Mouse (Mus musculus) ES-E14 (cell line): Measurements from ENCODE around the gene Repin1. TPM values are rescaled to one million over a fixed set of nuclear protein-coding genes. Genes with fewer than 3 reads are reported as not detected.

Experiments
- DNase-seq: peaks from one replicate; pipeline ENCODE4 v3.0.0-alpha.2; 2013; ENCODE audit warnings: low read depth, low spot score
- H3K27ac ChIP-seq: 2 replicates; pipeline ENCODE4 v1.5.1; 2012; ENCODE audit warnings: low read depth, mild to moderate bottlenecking, low read length, moderate library complexity, mixed read lengths; ENCODE audit not compliant: poor library complexity, insufficient read depth, severe bottlenecking
- H3K36me3 ChIP-seq: 2 replicates; pipeline ENCODE4 v1.6.1; 2012; ENCODE audit warnings: mild to moderate bottlenecking, low read length, moderate library complexity, mixed read lengths; ENCODE audit not compliant: control insufficient read depth, poor library complexity, insufficient read depth, severe bottlenecking
- H3K4me1 ChIP-seq, 2 experiments: fragments of 150-350 bp in 1 of 2; sonication (generic) in 1 of 2; 2 replicates each; pipeline ENCODE4 v1.6.1; 2012; ENCODE audit warnings: low read length in 2 of 2, mild to moderate bottlenecking in 1 of 2, mixed read lengths in 1 of 2; ENCODE audit not compliant: control insufficient read depth in 2 of 2, insufficient read depth in 2 of 2, poor library complexity in 1 of 2
- H3K4me3 ChIP-seq, 2 experiments: fragments of 150-350 bp in 1 of 2; sonication (generic) in 1 of 2; 2 replicates each; pipeline ENCODE4 v1.5.1; 2012; ENCODE audit warnings: low read length in 2 of 2, low read depth in 1 of 2, mild to moderate bottlenecking in 1 of 2, mixed read lengths in 1 of 2; ENCODE audit not compliant: insufficient read depth in 1 of 2, poor library complexity in 1 of 2, severe bottlenecking in 1 of 2
- H3K9ac ChIP-seq: 2 replicates; pipeline ENCODE4 v1.6.1; 2012; ENCODE audit warnings: low read depth, mild to moderate bottlenecking, low read length, mixed read lengths; ENCODE audit not compliant: poor library complexity, insufficient read depth, severe bottlenecking
- H3K9me3 ChIP-seq: fragments of 150-350 bp; sonication (generic); 2 replicates; pipeline ENCODE4 v1.6.1; 2012; ENCODE audit warnings: low read depth, mild to moderate bottlenecking, low read length; ENCODE audit not compliant: control insufficient read depth, insufficient read depth
- CHD2 ChIP-seq: IDR thresholded peaks from 2 replicates; pipeline ENCODE4 v1.6.1; 2014; ENCODE audit warnings: mild to moderate bottlenecking, low read depth, low read length, inconsistent platforms
- HCFC1 ChIP-seq: IDR thresholded peaks from 2 replicates; pipeline ENCODE4 v1.6.1; 2012; ENCODE audit warnings: low read length, inconsistent platforms, borderline replicate concordance; ENCODE audit not compliant: insufficient read depth
- MAFK ChIP-seq: IDR thresholded peaks from 2 replicates; pipeline ENCODE4 v1.6.1; 2014; ENCODE audit warnings: mild to moderate bottlenecking, low read depth, low read length, inconsistent platforms; ENCODE audit not compliant: insufficient read depth
- ZC3H11A ChIP-seq: IDR thresholded peaks from 2 replicates; pipeline ENCODE4 v1.6.1; 2012; ENCODE audit warnings: low read depth, mild to moderate bottlenecking, inconsistent platforms, low read length, borderline replicate concordance
- ZNF384 ChIP-seq: IDR thresholded peaks from 2 replicates; pipeline ENCODE4 v1.6.1; 2012; ENCODE audit warnings: low read depth, low read length, inconsistent platforms
- in situ Hi-C, 2 experiments: fragments of 600-800 bp; cut with MboI; formaldehyde crosslinking; loops; one replicate each; pipeline ENCODE4 v1.15.1; 2025; ENCODE audit warnings: low sequenced_read_pairs in 2 of 2, inconsistent platforms in 1 of 2; ENCODE audit not compliant: unreplicated experiment in 2 of 2
- total RNA-seq: library from RNA; depleted of rRNA; stranded (reverse); fragments of 300-350 nt; gene quantifications from 2 replicates; pipeline ENCODE4 v1.2.3, GENCODE M21; 2012

The Repin1 gene
- total RNA-seq, 1 experiment: 17.4 TPM

DNA sequence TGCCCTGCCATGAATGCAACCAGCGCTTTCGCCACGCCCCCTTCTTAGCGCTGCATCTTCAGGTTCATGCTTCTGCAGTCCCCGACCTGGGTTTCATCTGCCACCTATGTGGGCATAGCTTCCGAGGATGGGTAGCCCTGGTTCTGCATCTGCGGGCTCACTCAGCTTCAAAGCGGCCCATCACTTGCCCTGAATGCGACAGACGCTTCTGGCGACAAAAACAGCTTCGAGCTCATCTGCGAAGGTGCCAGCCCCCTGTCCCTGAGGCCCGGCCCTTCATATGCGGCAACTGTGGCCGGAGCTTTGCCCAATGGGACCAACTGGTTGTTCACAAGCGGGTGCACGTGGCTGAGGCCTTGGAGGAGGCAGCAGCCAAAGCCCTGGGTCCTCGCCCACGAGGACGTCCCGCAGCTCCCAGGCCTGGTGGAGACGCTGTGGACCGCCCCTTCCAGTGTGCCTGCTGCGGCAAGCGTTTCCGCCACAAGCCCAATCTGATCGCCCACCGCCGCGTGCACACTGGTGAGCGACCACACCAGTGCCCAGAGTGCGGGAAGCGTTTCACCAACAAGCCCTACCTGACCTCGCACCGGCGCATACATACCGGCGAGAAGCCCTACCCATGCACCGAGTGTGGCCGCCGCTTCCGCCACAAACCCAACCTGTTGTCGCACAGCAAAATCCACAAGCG lies 3.0 kb downstream of the Repin1 start:
- H3K9ac ChIP-seq: peak overlapping the region; percentile 37; the same call in 1 of the 2 replicates
- TF ChIP-seq MAFK (no peak), HCFC1 (no peak), ZC3H11A (no peak), CHD2 (no peak), ZNF384 (no peak)
- H3K4me1 ChIP-seq: peaks cover 0 to 7% of the 10 kb centered on the region in 2 experiments; a peak in 2 of 4 replicates
- in situ Hi-C loops: no loop called here
- no peak for DNase-seq
- H3K36me3 ChIP-seq: peaks cover 14% of the 10 kb centered on the region; the same call in 1 of the 2 replicates
- peak overlapping the region; percentile 54 to 64 for H3K4me3 ChIP-seq
- H3K27ac ChIP-seq: no peak overlapping the region
- no peaks in the 10 kb centered on the region for H3K9me3 ChIP-seq

DNA sequence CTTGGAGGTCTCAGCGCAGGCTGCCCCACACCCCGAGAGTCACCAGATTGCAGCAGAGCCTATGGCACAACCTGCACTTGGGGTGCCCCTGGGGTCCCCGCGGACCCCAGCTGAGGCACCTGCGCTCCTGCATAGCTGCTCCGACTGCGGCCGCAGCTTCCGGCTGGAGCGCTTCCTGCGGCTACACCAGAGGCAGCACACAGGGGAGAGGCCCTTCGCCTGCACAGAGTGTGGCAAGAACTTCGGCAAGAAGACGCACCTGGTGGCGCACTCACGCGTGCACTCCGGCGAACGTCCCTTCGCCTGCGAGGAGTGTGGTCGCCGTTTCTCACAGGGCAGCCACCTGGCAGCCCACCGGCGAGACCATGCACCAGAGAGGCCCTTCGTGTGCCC lies 3.5 kb downstream of the Repin1 start:
- Histone ChIP-seq H3K36me3 (peaks cover 14% of the 10 kb centered on the region; the same call in 1 of the 2 replicates), H3K27ac (no peak overlapping the region), H3K9ac (peak overlapping the region; percentile 37), H3K9me3 (no peaks in the 10 kb centered on the region), H3K4me3 (peak overlapping the region; percentile 54 to 64), H3K4me1 (peaks cover 0 to 7% of the 10 kb centered on the region in 2 experiments; a peak in 2 of 4 replicates)
- in situ Hi-C loops: no loop called here
- no peak for DNase-seq
- TF ChIP-seq ZC3H11A: no peak

DNA sequence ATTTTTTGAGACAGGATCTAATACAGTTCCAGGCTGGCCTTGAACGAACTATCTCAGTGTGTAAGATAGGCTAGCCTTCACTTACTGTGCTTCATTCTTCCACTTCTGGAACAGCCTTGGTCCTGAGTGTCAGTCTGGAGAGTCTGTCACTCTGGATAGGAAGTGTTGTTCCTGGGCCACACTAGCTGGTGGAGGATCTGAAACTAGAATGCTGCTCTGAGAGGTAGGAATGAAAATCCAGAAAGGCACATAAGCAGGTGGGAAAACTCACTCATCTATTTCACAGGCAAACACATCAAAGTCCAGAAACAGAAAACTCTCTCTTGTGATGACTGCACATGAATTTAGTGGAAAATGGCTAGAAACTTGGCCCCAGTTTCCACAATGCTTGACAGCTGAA lies 6.9 kb downstream of the Repin1 start:
- Histone ChIP-seq H3K36me3 (peaks cover 14% of the 10 kb centered on the region; the same call in 1 of the 2 replicates), H3K27ac (no peak overlapping the region), H3K9ac (no peak overlapping the region), H3K4me3 (no peak overlapping the region), H3K9me3 (no peaks in the 10 kb centered on the region), H3K4me1 (peaks cover 0 to 5% of the 10 kb centered on the region in 2 experiments; a peak in 1 of 4 replicates)
- DNase-seq: no peak
- TF ChIP-seq HCFC1 (no peak), ZNF384 (no peak), ZC3H11A (no peak), CHD2 (no peak), MAFK (no peak)
- in situ Hi-C loops: no loop called here

DNA sequence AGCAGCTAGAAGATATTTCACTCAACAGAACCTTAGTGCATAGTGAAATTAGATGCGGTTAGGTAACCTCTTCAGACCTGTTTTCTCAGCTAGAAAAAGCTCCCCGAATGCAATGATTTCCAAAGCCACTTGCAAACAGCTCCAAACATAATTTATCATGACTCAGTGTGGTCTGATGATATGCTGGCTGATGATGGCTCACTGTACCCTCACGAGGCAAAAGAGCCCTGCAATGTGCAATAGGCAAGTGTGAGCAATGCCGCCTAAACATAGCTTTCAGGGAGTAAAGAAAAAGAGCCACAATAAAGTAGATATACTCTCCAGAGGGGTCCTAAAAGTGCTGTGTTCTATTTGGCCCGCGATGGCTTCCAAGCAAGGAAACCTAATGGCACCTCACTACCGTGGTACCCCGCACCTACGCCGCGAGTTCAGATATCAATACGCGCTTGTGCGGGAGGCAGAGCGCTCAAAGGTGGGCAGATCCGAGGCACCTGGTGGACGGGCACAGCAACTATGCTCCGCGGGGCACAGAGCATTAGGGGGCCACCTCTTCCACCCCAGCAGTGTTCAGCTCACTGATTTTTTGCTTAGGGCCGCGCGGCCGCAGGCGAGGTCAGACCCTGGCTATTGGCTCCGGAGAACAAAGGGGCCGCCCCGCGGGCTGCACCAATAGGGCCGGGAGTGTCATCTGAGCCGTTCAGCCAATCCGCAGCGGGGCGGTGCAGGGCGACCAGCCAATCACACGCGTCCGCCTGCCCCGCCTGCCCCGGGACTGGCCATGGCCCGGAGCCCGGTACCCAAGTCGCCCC lies 7.8 kb downstream of the Repin1 start, which contains the start of gene Zfp775:
Gene Zfp775, plus strand, starts transcription at position 793 of the 809 bp plus-strand sequence.
- Histone ChIP-seq H3K4me3 (peak within 1 kb of the TSS; percentile 68 to 75), H3K4me1 (peaks cover 0 to 5% of the 10 kb centered on the region in 2 experiments; a peak in 1 of 4 replicates), H3K36me3 (peaks cover 9% of the 10 kb centered on the region; the same call in 1 of the 2 replicates), H3K27ac (no peak within 1 kb of the TSS), H3K9me3 (no peaks in the 10 kb centered on the region), H3K9ac (peak within 1 kb of the TSS; percentile 71)
- peak; percentile 77 for DNase-seq
- in situ Hi-C loops: no loop called here
- TF ChIP-seq HCFC1 (no peak), ZNF384 (no peak), ZC3H11A (no peak), CHD2 (peak; percentile 61; the same call in 1 of the 2 replicates), MAFK (no peak)
